Mouse (Mus musculus) heart, embryonic 15.5 days (tissue): ENCODE measurements around the gene Cd83. TPM values are rescaled to one million over a fixed set of nuclear protein-coding genes. Genes with fewer than 3 reads are reported as not detected.

Source experiments
- ATAC-seq: fragments of 200-750 bp; cut with Nextera tagmentation; replicated peaks from 2 replicates; pipeline ENCODE4 v1.8.0; 2017; ENCODE audit warnings: low read depth, moderate TSS enrichment; ENCODE audit not compliant: insufficient number of reproducible peaks, insufficient read depth, low FRiP score
- H3K27ac ChIP-seq: fragments of 300-500 bp; sonication (generic); 2 replicates; pipeline ENCODE4 v1.5.1; 2015; ENCODE audit warnings: mild to moderate bottlenecking, inconsistent platforms
- H3K27me3 ChIP-seq: fragments of 300-500 bp; sonication (generic); 2 replicates; pipeline ENCODE4 v1.6.1; 2015; ENCODE audit warnings: inconsistent platforms
- H3K36me3 ChIP-seq: fragments of 300-500 bp; sonication (generic); 2 replicates; pipeline ENCODE4 v1.6.1; 2015; ENCODE audit warnings: mild to moderate bottlenecking, inconsistent platforms
- H3K4me1 ChIP-seq: fragments of 300-500 bp; sonication (generic); replicated peaks from 2 replicates; pipeline ENCODE4 v1.6.1; 2015; ENCODE audit warnings: inconsistent platforms
- H3K4me2 ChIP-seq: fragments of 300-500 bp; sonication (generic); 2 replicates; pipeline ENCODE4 v1.6.1; 2015; ENCODE audit warnings: inconsistent platforms, mild to moderate bottlenecking, moderate library complexity
- H3K4me3 ChIP-seq: fragments of 300-500 bp; sonication (generic); 2 replicates; pipeline ENCODE4 v1.5.1; 2015; ENCODE audit warnings: mild to moderate bottlenecking, inconsistent platforms
- H3K9ac ChIP-seq: fragments of 300-500 bp; sonication (generic); 2 replicates; pipeline ENCODE4 v1.6.1; 2015; ENCODE audit warnings: mild to moderate bottlenecking, inconsistent platforms
- H3K9me3 ChIP-seq: fragments of 300-500 bp; sonication (generic); replicated peaks from 2 replicates; pipeline ENCODE4 v1.6.1; 2016; ENCODE audit warnings: inconsistent platforms
- WGBS: fragments of 180-500 bp; shearing (Covaris S2); methylation state at CpG from one replicate; pipeline ENCODE4 v1.1.7; 2015; ENCODE audit warnings: mixed read lengths; 5-methylcytosine and 5-hydroxymethylcytosine counted together
- polyA plus RNA-seq: library from polyadenylated mRNA; unstranded; fragments of >200 nt; fragmentation: Nextera tagmentation; extraction: Ambion mirVana; gene quantifications from 2 replicates; pipeline ENCODE4 v1.2.1, GENCODE M21; 2015

The Cd83 gene
- polyA plus RNA-seq, 1 experiment from 2014 or later, result 3.9 TPM

DNA sequence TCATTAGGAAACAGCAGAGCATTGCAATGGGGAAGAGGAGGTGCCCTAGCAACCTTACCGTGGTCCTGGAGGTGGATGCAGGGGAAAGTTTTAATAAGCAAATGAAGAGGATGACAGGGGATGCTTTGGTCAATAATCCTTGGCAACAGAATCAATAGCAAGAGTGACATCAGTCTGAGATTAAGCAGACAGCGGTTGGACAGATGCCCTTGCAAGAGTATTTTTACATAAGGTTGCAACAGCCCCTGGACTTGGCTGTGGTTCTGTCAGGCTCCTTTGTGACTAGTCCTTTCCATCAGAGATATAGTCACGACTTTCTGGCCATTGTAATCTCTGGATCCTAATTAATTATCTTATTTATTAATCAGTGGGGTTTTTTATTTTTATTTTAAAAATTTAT lies 32.9 kb downstream of the Cd83 start:
- Histone ChIP-seq H3K4me1 (no peaks in the 10 kb centered on the region), H3K4me2 (no peak overlapping the region), H3K4me3 (no peak overlapping the region), H3K27ac (no peak overlapping the region), H3K9me3 (no peaks in the 10 kb centered on the region), H3K9ac (no peak overlapping the region), H3K36me3 (no peaks in the 10 kb centered on the region), H3K27me3 (no peaks in the 10 kb centered on the region)
- ATAC-seq, result no peak
- 64% methylated on average over 3 of the region's 3 CpGs for WGBS

- WGBS, result 53% methylated on average over 7 of the region's 7 CpGs
- H3K4me3 ChIP-seq, result no peak overlapping the region
- H3K27me3 ChIP-seq, result no peaks in the 10 kb centered on the region
- H3K9ac ChIP-seq, result no peak overlapping the region
- no peaks in the 10 kb centered on the region for H3K36me3 ChIP-seq
- H3K9me3 ChIP-seq, result no peaks in the 10 kb centered on the region
- no peaks in the 10 kb centered on the region for H3K4me1 ChIP-seq
- H3K4me2 ChIP-seq, result no peak overlapping the region
- ATAC-seq, result no peak
- H3K27ac ChIP-seq, result no peak overlapping the region
Measured at GRCm38 (mm10) chr13:43818307-43819019, 33.9 kb downstream of the Cd83 start.

GRCm38 (mm10) chr13:43819020-43819310 lies 34.4 kb downstream of the Cd83 start:
- H3K9me3 ChIP-seq, result no peaks in the 10 kb centered on the region
- no peak overlapping the region for H3K4me3 ChIP-seq
- no peaks in the 10 kb centered on the region for H3K27me3 ChIP-seq
- no peak overlapping the region for H3K27ac ChIP-seq
- WGBS, result 81% methylated on average over 6 of the region's 6 CpGs
- no peaks in the 10 kb centered on the region for H3K4me1 ChIP-seq
- no peaks in the 10 kb centered on the region for H3K36me3 ChIP-seq
- no peak for ATAC-seq
- no peak overlapping the region for H3K9ac ChIP-seq
- H3K4me2 ChIP-seq, result no peak overlapping the region

GRCm38 (mm10) chr13:43820071-43820470 lies 35.5 kb downstream of the Cd83 start:
- no peak for ATAC-seq
- H3K9ac ChIP-seq, result no peak overlapping the region
- 81% methylated on average over 8 of the region's 8 CpGs for WGBS
- no peaks in the 10 kb centered on the region for H3K27me3 ChIP-seq
- H3K27ac ChIP-seq, result no peak overlapping the region
- H3K4me1 ChIP-seq, result no peaks in the 10 kb centered on the region
- no peak overlapping the region for H3K4me2 ChIP-seq
- H3K4me3 ChIP-seq, result no peak overlapping the region
- no peaks in the 10 kb centered on the region for H3K36me3 ChIP-seq
- no peaks in the 10 kb centered on the region for H3K9me3 ChIP-seq

DNA sequence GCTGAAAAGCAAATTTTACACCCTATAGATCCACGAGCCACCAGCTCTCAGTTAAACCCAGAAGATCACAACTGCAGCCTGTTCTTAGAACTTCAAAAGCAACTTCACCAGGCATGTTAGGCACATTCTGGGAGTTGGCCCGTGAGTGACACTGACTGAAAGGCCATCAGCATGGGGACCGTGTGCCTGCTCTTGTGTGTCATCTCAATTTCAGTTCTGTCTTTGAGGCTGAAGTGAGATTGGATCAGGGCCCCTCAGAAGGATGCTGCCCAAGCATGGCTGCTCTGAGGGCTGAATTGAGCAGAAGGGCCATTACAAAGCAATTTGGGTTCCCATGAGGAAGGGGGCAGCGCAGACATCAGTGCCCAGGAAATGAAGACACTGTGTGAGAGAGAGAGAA lies 37.7 kb downstream of the Cd83 start:
- no peaks in the 10 kb centered on the region for H3K36me3 ChIP-seq
- H3K4me3 ChIP-seq, result no peak overlapping the region
- 82% methylated on average over 4 of the region's 4 CpGs for WGBS
- no peak overlapping the region for H3K27ac ChIP-seq
- no peaks in the 10 kb centered on the region for H3K27me3 ChIP-seq
- no peak for ATAC-seq
- H3K4me1 ChIP-seq, result no peaks in the 10 kb centered on the region
- no peak overlapping the region for H3K4me2 ChIP-seq
- H3K9me3 ChIP-seq, result no peaks in the 10 kb centered on the region
- H3K9ac ChIP-seq, result no peak overlapping the region

DNA sequence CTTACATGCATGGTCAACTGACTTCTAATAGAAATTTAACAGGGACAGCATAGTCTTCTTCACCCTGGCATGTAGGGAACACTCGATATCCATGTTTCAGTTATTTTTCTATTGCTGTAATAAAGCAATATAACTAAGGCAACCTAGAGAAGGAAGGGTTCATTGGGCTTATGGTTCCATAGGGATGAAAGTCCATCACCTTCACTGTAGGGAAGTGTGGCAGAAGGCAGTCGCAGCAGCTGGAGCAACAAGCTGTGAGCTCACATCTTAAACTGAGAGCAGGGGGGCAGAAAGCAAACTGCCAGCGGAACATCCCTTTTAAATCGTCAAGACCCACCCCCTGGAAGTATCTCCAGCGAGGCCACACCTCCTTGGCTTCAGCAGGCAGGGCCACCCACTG lies 44.1 kb downstream of the Cd83 start:
- Histone ChIP-seq H3K36me3 (no peaks in the 10 kb centered on the region), H3K9ac (no peak overlapping the region), H3K4me1 (0 out of 2 replicates have a peak, but pooled peaks cover 2% of the 10 kb centered on the region), H3K4me2 (no peak overlapping the region), H3K4me3 (no peak overlapping the region), H3K27ac (no peak overlapping the region), H3K27me3 (no peaks in the 10 kb centered on the region), H3K9me3 (no peaks in the 10 kb centered on the region)
- no peak for ATAC-seq
- WGBS, result 49% methylated on average over 5 of the region's 5 CpGs

GRCm38 (mm10) chr13:43830892-43831673 lies 46.5 kb downstream of the Cd83 start:
- WGBS, result 70% methylated on average over 8 of the region's 8 CpGs
- no peaks in the 10 kb centered on the region for H3K36me3 ChIP-seq
- H3K4me2 ChIP-seq, result no peak overlapping the region
- ATAC-seq, result no peak
- no peaks in the 10 kb centered on the region for H3K9me3 ChIP-seq
- no peak overlapping the region for H3K9ac ChIP-seq
- no peak overlapping the region for H3K27ac ChIP-seq
- peaks cover 3% of the 10 kb centered on the region; the same call in 1 of the 2 replicates for H3K4me1 ChIP-seq
- no peaks in the 10 kb centered on the region for H3K27me3 ChIP-seq
- H3K4me3 ChIP-seq, result no peak overlapping the region

DNA sequence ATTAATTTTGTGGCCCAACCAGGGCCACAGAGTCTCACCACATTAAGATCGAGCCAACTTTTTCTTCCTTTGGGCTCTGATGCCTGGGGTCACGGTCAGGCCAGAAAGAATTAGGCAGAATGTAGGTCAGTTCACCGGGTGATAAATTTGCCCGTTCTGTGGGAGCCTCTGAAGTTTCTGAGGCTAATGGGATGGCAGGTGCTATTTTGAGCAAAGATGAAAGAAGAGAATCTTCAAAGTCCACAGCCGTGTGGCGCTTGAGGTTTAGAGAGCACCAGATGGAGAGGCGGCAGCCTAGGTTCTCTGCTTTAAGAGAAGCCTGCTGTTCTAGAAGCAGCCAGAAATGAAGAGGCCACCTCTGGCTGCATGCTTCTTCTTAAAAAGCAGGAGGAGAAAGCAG lies 48.2 kb downstream of the Cd83 start:
- 48% methylated on average over 7 of the region's 7 CpGs for WGBS
- H3K4me1 ChIP-seq, result peaks cover 10% of the 10 kb centered on the region

GRCm38 (mm10) chr13:43836376-43836775 lies 51.8 kb downstream of the Cd83 start:
- Histone ChIP-seq H3K9ac (no peak overlapping the region), H3K27me3 (no peaks in the 10 kb centered on the region), H3K4me2 (no peak overlapping the region), H3K9me3 (no peaks in the 10 kb centered on the region), H3K4me1 (peaks cover 10% of the 10 kb centered on the region), H3K4me3 (no peak overlapping the region), H3K36me3 (no peaks in the 10 kb centered on the region), H3K27ac (no peak overlapping the region)
- no peak for ATAC-seq
- WGBS, result 34% methylated on average over 8 of the region's 8 CpGs

More for the DNA sequence above, 48.2 kb downstream of the Cd83 start:
- H3K27me3 ChIP-seq, result no peaks in the 10 kb centered on the region
- no peak overlapping the region for H3K9ac ChIP-seq
- H3K4me3 ChIP-seq, result no peak overlapping the region
- no peak overlapping the region for H3K4me2 ChIP-seq
- H3K27ac ChIP-seq, result no peak overlapping the region
- ATAC-seq, result no peak
- H3K9me3 ChIP-seq, result no peaks in the 10 kb centered on the region
- no peaks in the 10 kb centered on the region for H3K36me3 ChIP-seq

DNA sequence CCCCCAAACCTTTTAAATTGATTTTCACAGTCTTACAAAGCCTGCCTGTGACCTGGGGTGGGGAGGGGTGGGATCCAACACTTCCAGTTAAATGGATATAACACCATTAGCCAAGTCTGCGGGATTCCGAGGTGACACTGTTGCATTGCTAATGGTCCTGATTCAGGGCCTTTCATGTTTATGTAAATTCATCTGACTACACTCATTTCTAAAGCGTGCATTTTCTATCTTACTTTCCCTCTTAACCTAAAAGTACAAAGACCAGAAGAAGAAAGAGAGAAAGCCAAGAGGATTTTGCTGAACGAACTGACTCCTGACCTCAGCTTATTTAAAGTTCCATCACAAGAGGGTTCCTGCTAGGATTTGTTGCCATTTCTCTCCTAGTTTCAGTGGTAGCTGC lies 53.2 kb downstream of the Cd83 start:
- H3K9me3 ChIP-seq, result no peaks in the 10 kb centered on the region
- H3K27me3 ChIP-seq, result no peaks in the 10 kb centered on the region
- ATAC-seq, result no peak
- 58% methylated on average over 4 of the region's 4 CpGs for WGBS
- no peaks in the 10 kb centered on the region for H3K36me3 ChIP-seq
- peaks cover 8% of the 10 kb centered on the region for H3K4me1 ChIP-seq
- H3K4me2 ChIP-seq, result no peak overlapping the region
- H3K4me3 ChIP-seq, result no peak overlapping the region
- no peak overlapping the region for H3K27ac ChIP-seq
- no peak overlapping the region for H3K9ac ChIP-seq

GRCm38 (mm10) chr13:43845151-43845550 lies 60.6 kb downstream of the Cd83 start:
- ATAC-seq, result no peak
- Histone ChIP-seq H3K27me3 (no peaks in the 10 kb centered on the region), H3K9me3 (no peaks in the 10 kb centered on the region), H3K36me3 (no peaks in the 10 kb centered on the region), H3K4me3 (no peak overlapping the region), H3K4me1 (no peaks in the 10 kb centered on the region), H3K9ac (no peak overlapping the region), H3K27ac (no peak overlapping the region), H3K4me2 (no peak overlapping the region)
- 81% methylated on average over 5 of the region's 5 CpGs for WGBS

DNA sequence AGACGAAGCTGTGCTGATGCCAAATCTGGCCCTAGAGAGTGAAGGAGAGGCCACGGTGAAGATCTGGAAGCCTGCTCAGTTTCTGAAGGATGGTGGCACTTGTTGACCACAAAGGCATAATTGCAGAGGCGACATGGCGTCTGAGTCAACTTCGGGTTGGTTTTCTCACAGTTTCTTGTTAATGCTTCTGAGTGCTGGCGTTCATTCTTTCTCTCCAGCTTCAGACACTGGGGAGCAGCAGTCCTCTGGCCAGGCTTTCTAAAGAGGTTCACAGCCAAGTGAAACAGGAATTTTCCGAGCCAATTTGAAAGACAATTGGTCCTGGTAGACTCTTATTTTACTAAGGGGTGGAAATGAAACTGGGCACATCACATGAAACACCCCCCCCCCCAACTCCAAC lies 62.6 kb downstream of the Cd83 start:
- ATAC-seq, result no peak
- WGBS, result 76% methylated on average over 7 of the region's 7 CpGs
- Histone ChIP-seq H3K4me2 (no peak overlapping the region), H3K27ac (no peak overlapping the region), H3K9me3 (no peaks in the 10 kb centered on the region), H3K36me3 (no peaks in the 10 kb centered on the region), H3K9ac (no peak overlapping the region), H3K27me3 (no peaks in the 10 kb centered on the region), H3K4me3 (no peak overlapping the region), H3K4me1 (no peaks in the 10 kb centered on the region)
